Mouse (Mus musculus) gastrocnemius, adult 8-10 months (tissue): Measurements from ENCODE around the gene Hypk. TPM values are rescaled to one million over a fixed set of nuclear protein-coding genes. Genes with fewer than 3 reads are reported as not detected.

Source experiments
- DNase-seq, 2 experiments: peaks; one replicate each; pipeline ENCODE4 v3.0.0; 2022; ENCODE audit warnings: low spot score in 2 of 2
- microRNA-seq: library from miRNA; unstranded; fragments of <30 nt; microRNA quantifications from one replicate; pipeline ENCODE4 v1.2.0, GENCODE M21; 2022
- total RNA-seq, 4 experiments: library from RNA; stranded (reverse); gene quantifications; 2 replicates each; pipeline ENCODE4 v1.2.4; 2022

Gene Hypk
- total RNA-seq, 4 experiments from 2014 or later, result 11.3 to 27.6 (median 16.6) TPM

DNA sequence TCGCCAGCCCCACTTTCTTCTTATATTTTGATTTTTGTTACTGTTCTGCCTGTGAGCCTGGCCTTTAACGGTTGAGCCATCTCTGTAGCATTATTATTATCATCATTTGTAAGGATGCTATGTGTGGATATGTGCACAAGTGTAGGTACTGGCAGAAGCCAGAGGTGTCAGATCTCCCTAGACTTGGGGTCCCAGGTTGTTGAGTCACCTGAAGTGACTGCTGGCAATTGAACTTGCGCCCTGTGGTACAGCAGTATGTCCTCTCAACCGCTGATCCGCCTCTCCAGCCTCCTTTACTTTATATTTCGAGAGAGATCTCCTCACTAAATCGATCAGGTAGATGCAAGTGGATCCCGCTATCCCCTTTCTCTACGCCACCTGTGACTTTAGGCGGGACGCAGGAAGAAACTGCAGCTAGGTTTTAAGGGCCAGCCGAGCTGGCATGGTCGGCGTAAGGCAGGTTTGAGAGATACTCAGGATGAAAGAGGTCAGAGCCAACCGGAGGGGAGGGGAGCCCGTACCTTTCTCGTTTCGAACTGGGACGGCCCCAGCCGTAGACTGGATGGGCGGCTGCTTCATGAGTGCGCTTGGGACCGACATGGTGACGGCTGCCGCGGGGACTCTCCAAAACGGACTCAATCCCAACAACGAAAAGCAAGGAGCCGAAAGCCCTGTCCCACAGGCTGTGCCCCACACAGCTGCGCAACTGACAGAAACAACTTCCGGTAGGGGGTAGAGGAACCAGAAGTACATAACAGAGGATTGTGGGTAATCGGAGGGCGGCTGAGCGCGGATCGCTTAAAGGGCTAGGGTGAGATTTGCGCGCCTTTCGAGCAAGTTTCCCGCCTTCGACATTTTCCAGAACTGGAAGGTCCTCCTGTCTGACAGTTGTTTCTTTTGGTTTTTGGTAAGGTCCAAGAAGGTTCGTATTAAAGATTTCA lies 53.1 kb downstream of the Hypk start, which contains the start of the genes Mfap1a and Wdr76:
Mfap1a (minus strand) TSS at position 724 of the 941 bp plus-strand sequence.
Wdr76 (plus strand) TSS at position 782 of the 941 bp plus-strand sequence.
- DNase-seq, result peak; percentile 58 to 74

DNA sequence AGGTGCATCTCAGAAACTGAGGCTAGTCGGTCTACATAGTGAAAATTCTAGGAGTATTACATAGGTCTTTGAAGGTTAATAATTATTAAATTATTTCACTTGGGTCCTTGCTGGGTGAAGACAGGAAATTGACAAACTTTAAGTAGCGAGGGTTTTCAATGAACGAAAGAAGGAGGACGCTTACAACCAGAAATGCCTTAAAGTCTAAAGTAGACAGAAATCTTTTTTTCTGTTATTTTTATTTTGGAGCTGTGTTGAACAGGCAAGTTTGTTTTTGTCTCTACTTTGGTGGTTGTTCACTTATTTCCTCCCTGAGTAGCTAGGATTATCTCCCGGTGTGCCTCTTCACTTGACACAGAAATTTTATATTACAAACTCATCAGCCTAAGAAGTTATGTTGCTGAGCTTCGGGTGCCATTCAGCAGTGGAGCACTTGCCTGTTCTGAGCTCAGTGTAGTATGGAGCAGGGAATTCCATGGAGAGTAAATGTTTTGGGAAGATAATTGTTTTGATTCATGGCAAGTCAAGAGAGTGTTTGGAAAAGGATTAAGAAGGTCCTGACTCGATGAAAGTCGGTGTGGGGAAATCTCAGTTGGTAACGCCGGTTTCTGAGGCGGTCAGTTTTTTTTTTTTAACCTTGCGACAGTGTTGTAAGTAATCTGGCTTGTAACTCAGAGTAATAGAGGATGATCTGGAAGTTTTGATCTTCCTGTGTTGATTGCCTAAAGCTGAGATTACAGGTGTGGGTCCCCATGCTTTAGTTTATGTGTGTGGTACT lies 54.3 kb downstream of the Hypk start:
- no peak for DNase-seq

DNA sequence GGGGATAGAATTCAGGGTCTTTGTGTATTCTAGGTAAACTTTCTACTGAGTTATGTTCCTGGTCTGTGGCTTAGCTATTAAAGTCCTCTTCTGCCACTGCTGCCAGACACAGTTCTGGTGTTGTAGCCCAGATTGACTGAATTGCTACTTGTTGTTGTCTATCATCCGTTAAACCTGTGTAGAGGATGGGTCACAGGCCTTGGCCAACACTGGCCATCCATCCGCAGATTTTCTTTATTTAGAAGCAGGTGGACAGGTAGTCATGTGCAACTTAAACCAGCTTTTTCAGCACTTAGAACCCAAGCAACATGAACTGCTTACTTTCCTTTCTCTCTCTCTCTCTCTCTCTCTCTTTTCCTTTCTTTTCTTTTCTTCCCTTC lies 54.9 kb downstream of the Hypk start:
- no peak for DNase-seq

Small RNAs within 50 kb of the gene (microRNA-seq; reads per million reads assigned to microRNA genes)
- not detected for gene Gm22953

Other genes starting within 250 kb of the Hypk start
- gene Trp53bp1, start 181.9 kb upstream of the Hypk start, total RNA-seq, result 10 to 100 TPM; 16.4 to 33.0 (median 23.5) TPM
- 10 to 100 TPM in 3 of 4 experiments, 1 to 10 TPM in 1; 7.9 to 12.2 (median 10.8) TPM for gene Map1a, start 163.7 kb upstream of the Hypk start, total RNA-seq
- 100 to 1,000 TPM in 2 of 4 experiments, 10 to 100 TPM in 2; 97.7 to 103 (median 99.7) TPM for gene Ppip5k1, start 97.9 kb upstream of the Hypk start, total RNA-seq
- gene Ckmt1, start 95.6 kb upstream of the Hypk start, total RNA-seq, result under 1 TPM in 1 of 4 experiments, not detected in 3; 0.48 TPM
- not detected for gene Strc, start 66.1 kb upstream of the Hypk start, total RNA-seq
- gene Pdia3, start 39.5 kb upstream of the Hypk start, total RNA-seq, result 10 to 100 TPM; 24.3 to 35.0 (median 30.9) TPM
- gene Catsper2, start 39.5 kb upstream of the Hypk start, total RNA-seq, result 1 to 10 TPM; 1.4 to 3.1 (median 2.2) TPM
- gene Ell3, start 9.0 kb upstream of the Hypk start, total RNA-seq, result not detected
- gene Serf2, start 4.1 kb upstream of the Hypk start, total RNA-seq, result 100 to 1,000 TPM; 236 to 312 (median 279) TPM
- not detected for gene Serinc4, start 3.5 kb downstream of the Hypk start, total RNA-seq
- gene Mfap1b, start 20.8 kb downstream of the Hypk start, total RNA-seq, result 10 to 100 TPM; 18.7 to 27.0 (median 23.0) TPM
- gene Mfap1a, start 53.4 kb downstream of the Hypk start, total RNA-seq, result 10 to 100 TPM; 15.1 to 21.0 (median 16.4) TPM
- 1 to 10 TPM; 1.2 to 1.9 (median 1.7) TPM for gene Wdr76, start 53.4 kb downstream of the Hypk start, total RNA-seq